Mouse (Mus musculus): ENCODE measurements at regions not wholly inside any gene's neighbourhood (a gene's known extent, or its start where the extent isn't known, plus 50 kb on each side); places are given as distances from the start of the nearest gene placed in this dataset.

DNA sequence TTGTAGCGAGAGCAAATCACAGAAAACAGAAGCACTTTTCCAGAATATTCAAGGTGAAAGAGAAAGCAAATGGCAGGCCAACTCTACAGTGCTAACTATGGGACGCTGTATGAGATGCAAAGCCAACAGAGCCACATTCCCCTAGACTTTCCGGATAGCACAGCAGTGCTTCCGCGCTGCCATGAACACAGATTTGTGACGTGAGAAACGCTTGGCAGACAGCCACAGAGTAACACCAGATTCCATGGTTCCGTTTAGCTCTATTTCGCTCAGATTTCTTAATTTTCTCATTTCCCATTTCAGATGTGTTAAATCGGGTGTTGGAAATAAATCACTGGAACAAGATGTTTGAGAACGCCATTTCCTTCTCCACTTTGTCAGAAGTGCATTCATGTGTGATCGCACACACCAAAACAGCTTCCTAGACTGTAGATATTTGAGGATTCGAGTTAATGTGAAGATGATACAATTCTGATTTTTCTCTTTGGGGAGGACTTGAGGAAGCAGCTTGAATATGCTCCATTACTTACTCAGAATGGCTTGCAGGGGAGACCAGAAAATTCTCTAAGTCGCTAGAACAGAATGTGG, 424.8 kb upstream of the Nrsn1 start:
- H3K79me2 ChIP-seq (ENCODE audit: control insufficient read depth, insufficient read depth), result no peaks in the 10 kb centered on the region
- no peak overlapping the region for H3K4me2 ChIP-seq (ENCODE audit: low read depth)
- no peak overlapping the region for H3ac ChIP-seq (ENCODE audit: control insufficient read depth, insufficient read length)
- H3K4me3 ChIP-seq, result no peak overlapping the region
- no peaks in the 10 kb centered on the region for H3K36me3 ChIP-seq (ENCODE audit: control insufficient read depth, insufficient read depth)
- no peak for TF ChIP-seq TCF12 (IDR thresholded peaks at IDR 0.05; ENCODE audit: insufficient read depth, poor library complexity, severe bottlenecking)
- no peak for TF ChIP-seq USF1 (IDR thresholded peaks at IDR 0.05; ENCODE audit: low read depth)
- TF ChIP-seq REST (IDR thresholded peaks at IDR 0.05; ENCODE audit: insufficient read depth, insufficient read length), result no peak
- no peak for TF ChIP-seq SRF (IDR thresholded peaks at IDR 0.05; ENCODE audit: control insufficient read depth, insufficient read length, low read depth)
- no peak for TF ChIP-seq MAX (IDR thresholded peaks at IDR 0.05; ENCODE audit: low read depth)
- no peaks in the 10 kb centered on the region for H3K27me3 ChIP-seq (ENCODE audit: control insufficient read depth, insufficient read depth, insufficient read length)

DNA sequence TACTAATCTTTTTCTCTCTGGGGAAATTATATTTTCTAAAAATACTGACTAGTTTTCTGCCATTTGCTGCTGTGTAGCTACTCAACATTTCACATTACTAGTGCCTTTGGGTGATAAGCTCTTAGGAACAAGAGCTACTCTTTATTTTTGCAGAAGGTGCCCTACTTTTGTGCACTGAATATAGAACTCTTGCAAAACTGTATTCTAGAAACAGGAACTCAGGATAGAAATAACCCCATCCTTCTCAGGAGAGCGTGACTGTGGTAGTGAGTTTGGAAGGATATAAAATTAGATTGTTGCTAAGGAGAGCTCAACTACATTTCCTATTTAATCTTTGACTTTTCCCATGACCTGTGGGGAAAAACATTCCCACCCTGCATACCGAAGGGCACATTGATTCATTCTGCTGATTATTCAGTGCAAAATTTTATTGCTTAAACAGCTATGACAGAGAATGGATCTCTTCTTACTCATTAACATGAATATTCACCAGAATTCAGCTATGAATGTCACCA, 408.0 kb upstream of the Nrsn1 start:
- TF ChIP-seq POLR2A (IDR thresholded peaks at IDR 0.05; ENCODE audit: insufficient read length, low read depth) (no peak), MAX (IDR thresholded peaks at IDR 0.05; ENCODE audit: low read depth) (no peak), REST (IDR thresholded peaks at IDR 0.05; ENCODE audit: insufficient read depth, insufficient read length) (no peak), E2F4 (IDR thresholded peaks at IDR 0.05; ENCODE audit: insufficient read depth) (no peak), POLR2AphosphoS2 (IDR thresholded peaks at IDR 0.05; ENCODE audit: insufficient read length, low read depth) (no peak), SRF (IDR thresholded peaks at IDR 0.05; ENCODE audit: control insufficient read depth, insufficient read length, low read depth) (no peak), MYOD1 (IDR thresholded peaks at IDR 0.05; ENCODE audit: control insufficient read depth in 1 of 3, insufficient read length in 2 of 3, low read depth in 2 of 3) (no peak), CEBPB (IDR thresholded peaks at IDR 0.05; ENCODE audit: insufficient read depth, poor library complexity, severe bottlenecking) (no peak), MYOG (IDR thresholded peaks at IDR 0.05; ENCODE audit: control insufficient read depth in 1 of 3, insufficient read depth in 1 of 3, insufficient read length in 2 of 3, low read depth in 2 of 3) (no peak), TCF3 (IDR thresholded peaks at IDR 0.05; ENCODE audit: insufficient read length, low read depth) (no peak)
- H3K36me3 ChIP-seq (ENCODE audit: control insufficient read depth, insufficient read depth), result no peaks in the 10 kb centered on the region
- H3K4me2 ChIP-seq (ENCODE audit: low read depth), result no peak overlapping the region
- H3K79me2 ChIP-seq (ENCODE audit: control insufficient read depth, insufficient read depth), result no peaks in the 10 kb centered on the region
- H3ac ChIP-seq (ENCODE audit: control insufficient read depth, insufficient read length), result no peak overlapping the region
- H3K27me3 ChIP-seq (ENCODE audit: control insufficient read depth, insufficient read depth, insufficient read length), result no peaks in the 10 kb centered on the region
- no peak overlapping the region for H3K4me3 ChIP-seq

DNA sequence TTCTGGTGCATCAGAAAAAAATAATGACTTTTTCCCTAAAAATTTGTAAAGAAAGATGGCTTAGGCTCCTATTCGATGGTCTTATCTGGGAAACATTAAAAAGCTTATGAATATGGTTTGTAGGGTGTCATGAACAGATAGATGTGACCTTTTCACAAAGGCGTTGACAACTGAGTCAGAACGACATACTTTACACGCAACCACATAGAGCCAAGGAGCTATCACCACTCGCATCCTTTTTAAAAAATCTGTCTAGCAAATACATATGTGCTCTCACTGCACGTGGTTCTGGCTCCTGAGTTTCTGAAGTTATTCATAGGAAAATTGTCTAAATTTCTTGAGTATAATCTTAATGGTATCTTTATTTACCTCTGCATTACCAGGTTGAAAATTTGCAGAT, 404.9 kb upstream of the Nrsn1 start:
- no peaks in the 10 kb centered on the region for H3K36me3 ChIP-seq (ENCODE audit: control insufficient read depth, insufficient read depth)
- TF ChIP-seq REST (IDR thresholded peaks at IDR 0.05; ENCODE audit: insufficient read depth, insufficient read length), result no peak
- no peak for TF ChIP-seq CEBPB (IDR thresholded peaks at IDR 0.05; ENCODE audit: insufficient read depth, poor library complexity, severe bottlenecking)
- TF ChIP-seq USF1 (IDR thresholded peaks at IDR 0.05; ENCODE audit: low read depth), result no peak
- TF ChIP-seq MYOG (IDR thresholded peaks at IDR 0.05; ENCODE audit: control insufficient read depth in 1 of 3, insufficient read depth in 1 of 3, insufficient read length in 2 of 3, low read depth in 2 of 3), result no peak
- TF ChIP-seq E2F4 (IDR thresholded peaks at IDR 0.05; ENCODE audit: insufficient read depth), result no peak
- no peak for TF ChIP-seq MAX (IDR thresholded peaks at IDR 0.05; ENCODE audit: low read depth)
- no peak for TF ChIP-seq SRF (IDR thresholded peaks at IDR 0.05; ENCODE audit: control insufficient read depth, insufficient read length, low read depth)
- TF ChIP-seq TCF12 (IDR thresholded peaks at IDR 0.05; ENCODE audit: insufficient read depth, poor library complexity, severe bottlenecking), result no peak
- no peak for TF ChIP-seq POLR2AphosphoS2 (IDR thresholded peaks at IDR 0.05; ENCODE audit: insufficient read length, low read depth)
- TF ChIP-seq MYOD1 (IDR thresholded peaks at IDR 0.05; ENCODE audit: control insufficient read depth in 1 of 3, insufficient read length in 2 of 3, low read depth in 2 of 3), result no peak
- no peak for TF ChIP-seq TCF3 (IDR thresholded peaks at IDR 0.05; ENCODE audit: insufficient read length, low read depth)
- H3K79me2 ChIP-seq (ENCODE audit: control insufficient read depth, insufficient read depth), result no peaks in the 10 kb centered on the region
- H3K4me3 ChIP-seq, result no peak overlapping the region
- H3K27me3 ChIP-seq (ENCODE audit: control insufficient read depth, insufficient read depth, insufficient read length), result no peaks in the 10 kb centered on the region
- H3ac ChIP-seq (ENCODE audit: control insufficient read depth, insufficient read length), result no peak overlapping the region
- H3K4me2 ChIP-seq (ENCODE audit: low read depth), result no peak overlapping the region

DNA sequence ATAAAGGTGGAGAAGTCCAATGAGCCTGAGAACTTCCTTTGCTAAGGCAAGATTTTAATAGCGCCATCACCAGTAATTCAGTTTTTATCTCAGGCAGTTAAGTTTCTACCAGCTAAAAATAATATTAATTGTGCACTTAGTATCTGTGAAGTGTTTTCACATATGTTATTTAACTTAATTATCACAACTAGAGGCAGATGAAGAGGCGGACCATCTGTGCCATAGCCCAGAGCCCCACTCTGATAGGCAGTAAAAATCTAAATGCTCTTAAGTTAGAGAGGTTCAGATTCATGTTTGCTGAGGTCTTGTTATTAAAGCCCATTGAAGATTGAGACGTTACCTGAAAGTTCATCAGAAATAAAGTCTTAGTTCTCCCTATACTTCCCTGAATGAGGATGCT, 395.7 kb upstream of the Nrsn1 start:
- Histone ChIP-seq H3K79me2 (ENCODE audit: control insufficient read depth, insufficient read depth) (no peaks in the 10 kb centered on the region), H3K36me3 (ENCODE audit: control insufficient read depth, insufficient read depth) (no peaks in the 10 kb centered on the region), H3ac (ENCODE audit: control insufficient read depth, insufficient read length) (no peak overlapping the region), H3K4me3 (no peak overlapping the region), H3K4me2 (ENCODE audit: low read depth) (no peak overlapping the region), H3K27me3 (ENCODE audit: control insufficient read depth, insufficient read depth, insufficient read length) (no peaks in the 10 kb centered on the region)
- no peak for TF ChIP-seq TCF12 (IDR thresholded peaks at IDR 0.05; ENCODE audit: insufficient read depth, poor library complexity, severe bottlenecking)
- no peak for TF ChIP-seq MYOD1 (IDR thresholded peaks at IDR 0.05; ENCODE audit: control insufficient read depth in 1 of 3, insufficient read length in 2 of 3, low read depth in 2 of 3)
- no peak for TF ChIP-seq POLR2AphosphoS2 (IDR thresholded peaks at IDR 0.05; ENCODE audit: insufficient read length, low read depth)
- TF ChIP-seq POLR2A (IDR thresholded peaks at IDR 0.05; ENCODE audit: insufficient read length, low read depth), result no peak

DNA sequence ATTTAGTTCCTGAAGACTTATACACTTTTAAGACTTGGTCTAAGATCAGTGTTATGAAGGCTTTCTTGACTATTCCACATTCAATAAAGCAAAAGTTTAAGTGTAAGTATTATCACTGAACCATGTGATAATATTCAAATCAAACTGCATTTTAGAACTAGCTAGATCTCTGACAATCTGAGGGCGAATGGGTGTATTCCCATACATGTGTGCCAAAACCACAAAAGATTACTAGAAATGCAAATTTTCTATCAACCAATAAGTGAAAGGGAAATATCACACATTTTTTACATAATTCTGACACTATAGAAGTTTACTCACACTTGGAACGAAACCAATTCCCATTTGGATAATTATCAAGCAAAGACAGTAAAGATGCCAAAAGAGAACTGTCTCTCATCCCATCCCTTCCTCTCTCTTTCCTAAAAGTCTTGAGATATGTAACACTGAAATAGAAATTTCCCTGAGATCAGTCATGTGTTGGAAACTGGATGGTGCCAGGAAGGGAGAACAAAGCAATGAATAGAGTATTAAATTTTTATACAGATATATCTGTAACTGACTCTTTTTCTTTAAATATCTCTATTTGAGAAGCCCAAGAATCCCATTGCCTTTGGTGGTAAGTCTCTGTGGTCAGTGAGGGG, 394.8 kb upstream of the Nrsn1 start:
- H3K4me2 ChIP-seq (ENCODE audit: low read depth), result no peak overlapping the region
- H3ac ChIP-seq (ENCODE audit: control insufficient read depth, insufficient read length), result no peak overlapping the region
- TF ChIP-seq MYOG (IDR thresholded peaks at IDR 0.05; ENCODE audit: control insufficient read depth in 1 of 3, insufficient read depth in 1 of 3, insufficient read length in 2 of 3, low read depth in 2 of 3) (no peak), CEBPB (IDR thresholded peaks at IDR 0.05; ENCODE audit: insufficient read depth, poor library complexity, severe bottlenecking) (no peak), SRF (IDR thresholded peaks at IDR 0.05; ENCODE audit: control insufficient read depth, insufficient read length, low read depth) (no peak), POLR2A (IDR thresholded peaks at IDR 0.05; ENCODE audit: insufficient read length, low read depth) (no peak), TCF3 (IDR thresholded peaks at IDR 0.05; ENCODE audit: insufficient read length, low read depth) (no peak), MAX (IDR thresholded peaks at IDR 0.05; ENCODE audit: low read depth) (no peak), POLR2AphosphoS2 (IDR thresholded peaks at IDR 0.05; ENCODE audit: insufficient read length, low read depth) (no peak)
- no peaks in the 10 kb centered on the region for H3K36me3 ChIP-seq (ENCODE audit: control insufficient read depth, insufficient read depth)
- H3K27me3 ChIP-seq (ENCODE audit: control insufficient read depth, insufficient read depth, insufficient read length), result no peaks in the 10 kb centered on the region
- no peak overlapping the region for H3K4me3 ChIP-seq
- no peaks in the 10 kb centered on the region for H3K79me2 ChIP-seq (ENCODE audit: control insufficient read depth, insufficient read depth)

Measured in myocyte (in vitro differentiated cells).